Mouse (Mus musculus) layer of hippocampus, adult 9-10 months (tissue): ENCODE measurements around the gene Ppp1r1b.
"Not testable (repeated sequence)": the region's sequence is repeated elsewhere in the genome, so short reads cannot be mapped to it uniquely, and the experiment has no call there.

Source experiments
- DNase-seq: peaks from one replicate; pipeline ENCODE4 v3.0.0; 2022; ENCODE audit warnings: low spot score

Gene Ppp1r1b

DNA sequence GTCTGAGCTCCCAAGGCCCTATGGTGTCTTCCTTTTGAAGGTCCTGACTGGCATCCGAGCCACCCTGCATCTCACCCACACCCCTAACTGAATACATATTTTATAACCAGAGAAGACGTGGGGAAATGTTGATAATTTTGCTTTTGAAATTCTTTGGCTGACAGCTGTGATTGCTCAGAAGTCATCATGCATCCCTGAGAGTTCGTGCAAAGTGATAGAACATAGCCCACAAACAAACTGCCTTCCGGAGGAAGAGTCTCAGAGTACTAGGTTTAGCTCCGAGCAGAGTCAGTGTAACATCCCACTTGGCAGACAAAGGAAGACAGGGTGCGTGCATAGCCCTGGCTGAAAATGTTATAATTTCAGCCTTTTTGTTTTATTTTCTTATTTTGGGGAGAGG lies 25.0 kb downstream of the Ppp1r1b start:
- no peak for DNase-seq

DNA sequence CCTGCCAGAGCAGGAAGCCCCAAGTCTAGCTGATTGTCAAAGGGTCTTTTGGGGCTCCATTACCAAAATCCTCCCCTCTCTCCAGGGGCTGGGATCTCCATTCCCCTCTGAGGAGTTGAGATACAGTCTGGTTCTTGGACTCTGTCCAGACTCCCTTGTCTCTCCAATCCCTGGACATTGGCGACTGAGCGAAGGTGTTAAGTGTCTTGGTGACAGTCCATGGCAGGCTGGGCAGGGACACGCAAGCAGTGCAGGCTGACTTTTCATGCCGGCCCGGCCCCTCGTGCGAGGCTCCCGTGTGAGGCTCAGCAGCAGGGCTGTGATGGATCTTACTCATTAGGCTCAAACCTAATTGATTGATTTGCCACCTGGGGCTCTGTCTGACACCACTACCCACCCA lies 26.1 kb downstream of the Ppp1r1b start:
- no peak for DNase-seq

DNA sequence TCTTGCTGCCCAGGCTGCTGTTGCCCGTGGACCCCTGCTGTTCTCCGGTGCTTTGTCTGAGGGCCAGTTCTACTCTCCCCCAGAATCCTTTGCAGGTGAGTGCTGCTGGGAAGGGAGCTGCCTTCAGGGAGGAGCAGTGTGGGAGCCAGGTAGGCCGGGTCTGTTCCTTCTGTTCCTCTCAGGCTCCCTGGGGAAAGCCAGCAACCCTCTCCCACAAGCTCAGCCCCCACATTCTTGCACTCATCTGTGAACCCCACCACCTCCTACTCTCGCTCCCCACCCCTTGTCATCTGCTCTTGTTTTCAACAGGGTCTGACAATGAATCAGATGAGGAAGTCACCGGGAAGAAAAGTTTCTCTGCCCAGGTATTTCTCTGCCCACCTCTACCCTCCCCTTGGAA lies 28.6 kb downstream of the Ppp1r1b start:
- DNase-seq = no peak

DNA sequence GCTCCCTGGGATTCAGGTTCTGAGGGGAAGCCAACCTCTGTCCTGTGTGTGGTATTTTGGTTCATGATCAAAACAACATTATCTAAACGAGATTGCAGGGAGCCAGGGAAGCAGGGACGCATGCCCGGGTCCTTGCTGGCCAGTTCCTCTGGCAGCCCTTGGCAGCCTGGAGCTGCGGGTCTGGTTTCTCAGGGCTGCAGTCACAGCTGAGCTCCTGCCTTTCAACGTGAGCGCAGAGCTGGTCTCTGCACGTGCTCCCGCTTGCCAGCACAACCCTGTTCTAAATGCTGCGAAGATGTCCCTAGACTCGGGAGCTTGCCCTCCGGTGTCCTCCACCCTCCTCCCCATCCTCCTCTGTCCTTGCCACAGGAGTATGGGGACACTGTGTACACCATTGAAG lies 29.6 kb downstream of the Ppp1r1b start:
- DNase-seq = no peak

DNA sequence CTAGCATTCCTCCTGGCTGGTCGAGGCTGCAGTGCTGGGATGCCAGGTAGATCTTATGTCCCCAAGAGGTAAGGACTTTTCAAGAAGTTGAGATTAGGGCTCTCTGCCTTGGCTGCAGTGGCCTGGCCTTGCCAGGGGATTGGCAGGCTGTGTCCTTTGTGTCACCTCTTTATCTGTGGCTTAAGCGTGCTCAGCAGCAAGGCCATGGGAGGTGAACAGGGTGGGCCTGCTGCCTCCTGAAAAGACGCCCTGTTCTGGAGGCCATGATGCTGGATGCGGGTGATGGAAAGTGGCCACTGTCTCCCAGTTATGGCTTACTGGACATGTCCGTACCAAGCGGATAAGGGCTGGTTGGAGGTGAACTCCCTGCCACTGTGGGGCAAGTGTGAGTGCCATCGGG lies 31.2 kb downstream of the Ppp1r1b start:
- no peak for DNase-seq

DNA sequence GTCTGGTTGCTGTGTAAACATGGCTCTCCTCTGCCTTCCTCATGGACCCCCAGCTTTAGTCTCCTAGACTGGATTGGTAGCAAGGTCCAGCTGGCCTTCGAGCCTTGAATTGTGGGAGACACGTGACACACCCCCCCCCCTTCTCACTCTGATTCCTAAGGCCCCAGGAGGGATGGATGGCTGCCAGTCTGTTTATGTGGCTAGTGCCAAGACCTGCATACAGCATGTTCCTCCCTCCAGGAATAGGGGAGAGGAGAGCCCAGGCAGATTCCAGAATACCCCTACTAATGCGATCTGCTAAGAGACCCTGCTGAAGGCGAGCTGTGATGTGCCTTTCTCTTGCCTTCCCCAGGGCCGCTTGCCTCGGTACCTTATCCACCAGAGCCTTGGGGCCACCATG lies 31.9 kb downstream of the Ppp1r1b start:
- DNase-seq = no peak

DNA sequence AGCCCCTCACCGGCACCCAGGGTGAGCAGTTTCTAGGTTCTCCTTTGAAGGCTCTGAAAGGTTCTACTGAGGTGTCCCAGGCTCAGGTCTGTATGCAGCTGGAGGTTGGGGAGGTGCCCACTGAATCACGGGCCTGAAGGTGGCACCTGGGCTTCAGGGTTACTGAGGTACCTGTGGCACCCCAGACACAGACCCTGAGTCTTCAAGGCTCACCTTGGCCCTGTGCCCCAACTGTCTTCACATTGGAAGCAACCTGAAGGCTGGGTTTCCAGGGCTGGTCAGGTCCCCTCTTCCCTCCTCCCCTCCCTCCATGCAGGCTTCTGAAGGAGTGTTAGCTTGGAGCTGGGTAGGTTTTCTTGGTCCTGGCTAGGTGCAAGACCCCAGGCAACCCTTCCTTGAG lies 33.4 kb downstream of the Ppp1r1b start:
- no peak for DNase-seq

DNA sequence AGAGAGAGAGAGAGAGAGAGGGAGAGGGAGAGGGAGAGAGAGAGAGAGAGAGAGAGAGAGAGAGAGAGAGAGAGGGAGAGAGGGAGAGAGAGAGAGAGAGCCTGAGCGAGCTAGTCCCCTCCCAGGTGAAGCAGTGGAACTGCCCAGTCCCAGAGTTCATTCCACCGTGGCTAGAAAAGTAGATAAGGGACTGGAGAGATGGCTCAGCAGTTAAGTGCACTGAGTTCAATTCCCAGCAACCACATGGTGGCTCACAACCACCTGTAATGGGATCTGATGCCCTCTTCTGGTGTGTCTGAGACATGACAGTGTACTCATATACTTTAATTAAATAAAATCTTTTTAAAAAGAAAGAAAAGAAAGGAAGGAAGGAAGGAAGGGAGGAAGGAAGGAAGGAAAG lies 34.2 kb downstream of the Ppp1r1b start:
- not testable (repeated sequence) for DNase-seq

DNA sequence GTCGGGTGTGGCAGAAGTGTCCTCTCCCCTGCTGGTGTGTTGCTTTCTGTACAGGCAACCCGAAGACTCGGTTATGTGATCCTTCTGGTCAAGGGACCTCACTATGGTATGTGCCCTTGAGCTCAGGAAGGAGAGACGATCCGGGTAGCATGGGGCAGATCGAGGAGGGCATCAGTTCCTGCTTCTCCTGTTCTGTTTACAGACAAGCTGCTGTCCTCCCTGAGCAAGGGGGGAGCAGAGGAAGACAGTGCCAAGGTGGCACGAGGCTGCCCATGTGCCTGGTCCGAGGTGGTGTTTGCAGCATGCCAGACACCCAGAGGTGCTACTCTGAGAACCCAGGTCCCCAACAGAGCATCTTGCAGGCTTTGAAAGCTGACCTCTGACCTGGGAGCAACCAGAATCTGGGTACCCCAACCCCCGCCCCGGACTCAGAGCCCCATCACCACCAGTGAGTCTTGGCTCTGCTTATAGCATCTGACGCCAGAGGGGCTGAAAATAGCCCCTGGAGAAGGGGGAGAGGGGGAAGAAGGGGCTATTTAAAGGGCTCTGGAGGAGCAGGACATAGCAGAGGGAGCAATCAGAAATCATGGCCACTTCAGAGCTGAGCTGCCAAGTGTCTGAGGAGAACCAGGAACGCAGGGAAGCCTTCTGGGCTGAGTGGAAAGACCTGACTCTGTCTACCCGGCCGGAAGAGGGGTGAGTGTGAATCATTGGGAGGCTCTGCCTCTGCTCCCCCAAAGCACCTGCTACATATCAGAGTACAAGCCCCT lies 35.2 kb downstream of the Ppp1r1b start, which contains the start of gene Tcap:
Tcap (plus strand) TSS at position 551 of the 770 bp plus-strand sequence.
- no peak for DNase-seq

DNA sequence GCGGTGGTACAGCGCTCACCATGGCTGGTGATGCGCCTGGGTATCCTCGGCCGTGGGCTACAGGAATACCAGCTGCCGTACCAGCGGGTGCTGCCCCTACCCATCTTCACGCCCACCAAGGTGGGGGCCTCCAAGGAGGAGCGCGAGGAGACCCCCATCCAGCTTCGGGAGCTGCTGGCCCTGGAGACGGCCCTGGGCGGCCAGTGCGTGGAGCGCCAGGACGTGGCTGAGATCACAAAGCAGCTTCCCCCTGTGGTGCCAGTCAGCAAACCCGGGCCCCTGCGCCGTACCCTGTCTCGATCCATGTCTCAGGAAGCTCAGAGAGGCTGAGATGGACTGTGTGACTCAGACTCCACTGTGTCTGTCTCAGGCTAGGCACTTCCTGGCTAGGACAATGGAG lies 36.0 kb downstream of the Ppp1r1b start:
- no peak for DNase-seq

DNA sequence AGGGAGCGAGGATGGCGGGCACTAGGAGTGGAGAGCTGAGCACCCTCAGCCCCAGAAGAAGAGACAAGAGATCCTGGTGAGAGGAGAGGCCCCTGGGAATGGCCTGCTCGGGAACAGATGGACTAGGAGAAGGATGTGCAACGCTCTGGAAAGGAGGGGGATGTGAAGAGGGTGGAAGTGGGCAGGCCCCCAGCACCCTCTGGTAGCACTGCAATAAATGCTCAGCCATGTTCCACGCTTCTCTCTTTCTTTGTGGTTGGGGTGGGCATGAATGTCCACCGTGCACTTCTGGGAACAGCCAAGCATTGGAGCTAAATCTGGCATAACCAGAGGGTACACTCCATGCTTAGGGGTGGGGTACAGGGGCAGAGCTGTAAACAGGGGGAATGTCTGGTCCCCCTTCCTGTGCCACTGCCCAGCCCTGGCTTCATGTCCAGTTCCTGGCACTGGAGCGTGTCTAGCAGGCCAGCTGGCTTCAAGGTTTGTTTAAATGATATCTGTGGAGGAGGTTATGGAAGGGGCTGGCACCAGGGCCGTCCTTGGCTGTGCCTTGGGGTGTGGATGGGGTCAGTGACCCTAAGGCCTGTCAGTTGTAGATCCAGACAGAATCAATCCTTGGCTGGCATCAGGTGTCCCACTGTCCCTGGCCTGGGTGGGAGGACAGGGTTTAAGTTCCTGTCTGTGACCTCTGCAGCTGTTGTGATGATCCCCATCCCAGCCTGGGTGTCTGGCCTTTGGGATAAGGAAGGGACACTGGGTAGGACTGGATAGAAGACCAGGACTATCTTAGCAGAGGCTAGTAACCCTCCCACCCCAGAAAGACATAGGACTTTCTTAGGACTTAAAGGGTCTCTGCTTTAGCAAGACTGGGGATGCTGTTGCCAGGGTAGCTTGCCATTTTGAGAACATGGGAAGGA lies 36.8 kb downstream of the Ppp1r1b start:
- DNase-seq = no peak

DNA sequence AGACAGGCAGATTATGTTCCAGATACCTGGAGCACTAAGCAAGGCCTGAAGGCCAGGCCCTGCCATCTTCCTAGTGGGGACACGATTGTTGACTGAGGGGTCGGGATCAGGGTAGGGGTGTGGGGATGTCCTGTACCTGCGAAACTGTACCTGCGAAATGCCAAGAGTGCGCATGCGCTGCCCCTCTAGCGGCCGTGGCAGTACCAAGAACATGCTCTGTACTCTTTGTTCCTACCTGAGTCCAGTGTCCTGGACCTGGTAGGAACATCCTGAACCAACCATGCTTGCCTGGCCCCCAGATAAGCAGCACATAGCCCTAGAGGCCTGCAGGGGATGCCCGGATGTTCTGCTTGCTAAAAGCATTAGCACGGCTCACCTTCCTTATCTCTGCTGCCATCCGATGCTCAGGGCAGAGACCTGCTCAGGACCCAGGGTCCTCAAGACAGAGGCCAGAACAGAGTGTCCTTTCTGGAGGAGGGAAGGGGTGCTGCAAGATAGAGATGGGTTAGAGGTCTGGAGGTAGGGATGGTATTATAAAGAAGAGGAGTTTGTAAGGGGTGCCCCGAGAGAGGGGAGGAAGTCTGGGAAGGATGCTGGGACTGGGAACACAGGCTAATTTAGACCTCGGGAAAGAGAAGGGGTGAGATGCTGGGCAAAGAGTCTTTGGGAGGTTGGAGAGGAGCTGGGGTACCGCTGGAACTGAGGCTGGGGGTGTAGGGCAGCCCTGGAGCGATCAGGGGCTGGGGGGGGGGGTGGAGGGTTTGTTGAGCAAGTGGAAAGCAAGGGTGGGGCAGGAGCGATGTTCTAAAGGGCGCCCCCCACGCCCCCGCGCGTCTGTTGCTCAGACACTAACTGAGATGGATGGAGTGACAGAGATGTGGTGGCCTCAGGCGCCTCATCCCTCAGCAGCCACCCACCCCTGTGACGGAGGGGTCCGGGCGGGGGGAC lies 37.7 kb downstream of the Ppp1r1b start, which contains the start of gene Pnmt:
Pnmt (plus strand) TSS at position 813 of the 948 bp plus-strand sequence.
- no peak for DNase-seq

DNA sequence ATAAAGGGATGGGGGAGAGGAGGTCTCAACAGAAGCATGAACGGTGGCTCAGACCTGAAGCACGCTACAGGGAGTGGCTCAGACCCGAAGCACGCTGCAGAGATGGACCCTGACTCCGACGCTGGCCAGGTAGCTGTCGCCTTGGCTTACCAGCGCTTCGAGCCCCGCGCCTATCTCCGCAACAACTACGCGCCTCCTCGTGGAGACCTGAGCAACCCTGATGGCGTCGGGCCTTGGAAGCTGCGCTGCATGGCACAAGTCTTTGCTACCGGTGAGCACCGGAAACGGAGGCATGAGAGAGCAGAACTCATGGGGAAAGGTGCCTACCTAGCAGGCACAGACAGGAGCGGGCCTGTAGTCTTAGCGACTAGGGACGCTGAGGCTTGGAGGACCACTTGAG lies 38.4 kb downstream of the Ppp1r1b start:
- DNase-seq = no peak

DNA sequence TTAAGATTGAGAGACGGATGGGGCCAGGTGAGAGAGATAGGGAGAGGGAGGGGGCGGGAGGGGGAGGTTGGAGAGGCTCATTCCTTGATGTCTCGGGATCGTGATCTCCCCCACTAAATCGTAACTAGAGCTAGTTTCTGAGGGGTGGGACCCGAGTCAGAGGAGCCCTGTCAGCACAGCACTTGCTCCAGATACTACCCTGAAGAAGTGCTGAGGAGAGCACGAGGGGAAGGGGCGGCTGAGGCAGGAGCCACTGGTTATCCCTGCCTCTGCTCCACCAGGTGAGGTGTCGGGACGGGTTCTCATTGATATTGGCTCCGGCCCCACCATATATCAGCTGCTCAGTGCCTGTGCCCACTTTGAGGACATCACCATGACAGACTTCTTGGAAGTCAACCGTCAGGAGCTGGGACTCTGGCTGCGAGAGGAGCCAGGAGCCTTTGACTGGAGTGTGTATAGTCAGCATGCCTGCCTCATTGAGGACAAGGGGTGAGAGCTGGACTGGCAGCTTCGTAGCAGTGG lies 38.9 kb downstream of the Ppp1r1b start:
- DNase-seq = no peak

DNA sequence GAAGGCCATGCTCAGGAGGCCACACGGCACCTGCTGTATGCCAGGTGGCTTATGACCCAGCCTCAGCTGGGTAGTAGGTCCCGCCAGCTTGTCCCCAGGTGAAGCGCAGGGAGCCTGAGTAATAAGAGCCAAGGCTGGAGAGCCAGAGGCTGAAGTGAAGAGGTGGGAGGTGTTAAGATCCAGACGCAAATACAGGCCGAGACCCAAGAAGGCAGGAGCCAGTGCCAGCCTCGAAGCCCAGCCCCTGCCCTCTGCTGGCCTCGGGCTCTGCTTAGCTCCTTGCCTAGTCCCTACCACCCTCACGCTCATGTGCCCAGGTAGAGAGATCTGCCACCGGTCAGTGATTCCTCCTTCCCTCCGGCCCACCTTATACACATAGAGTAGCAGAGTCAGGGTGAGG lies 40.1 kb downstream of the Ppp1r1b start:
- no peak for DNase-seq

DNA sequence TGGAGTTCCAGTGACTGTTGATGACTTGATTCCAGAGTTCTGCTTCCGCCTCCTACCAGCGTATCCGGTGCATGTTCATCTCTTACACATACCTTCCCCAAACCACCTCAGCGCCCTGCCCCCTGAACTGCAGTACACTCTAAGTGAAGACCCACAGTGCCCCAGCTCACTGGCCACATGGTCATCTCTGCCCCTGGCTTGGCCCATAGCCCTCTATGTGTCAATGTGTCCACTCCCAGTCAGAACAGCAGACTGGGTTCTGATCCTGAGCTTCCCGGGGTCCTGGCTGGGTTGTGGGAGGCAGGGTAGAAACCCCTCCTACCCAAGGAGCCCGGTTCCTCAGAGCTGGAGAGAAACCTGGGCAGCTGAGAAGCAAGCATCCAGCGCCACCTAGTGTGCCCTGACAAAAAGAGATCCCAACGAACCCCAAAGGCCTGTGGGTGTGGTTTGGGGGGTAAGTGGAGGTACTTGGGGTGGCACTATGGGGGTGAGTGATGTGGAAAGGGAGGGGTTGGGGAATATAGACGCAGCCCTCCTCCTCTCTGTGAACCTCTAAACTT lies 41.1 kb downstream of the Ppp1r1b start:
- no peak for DNase-seq

DNA sequence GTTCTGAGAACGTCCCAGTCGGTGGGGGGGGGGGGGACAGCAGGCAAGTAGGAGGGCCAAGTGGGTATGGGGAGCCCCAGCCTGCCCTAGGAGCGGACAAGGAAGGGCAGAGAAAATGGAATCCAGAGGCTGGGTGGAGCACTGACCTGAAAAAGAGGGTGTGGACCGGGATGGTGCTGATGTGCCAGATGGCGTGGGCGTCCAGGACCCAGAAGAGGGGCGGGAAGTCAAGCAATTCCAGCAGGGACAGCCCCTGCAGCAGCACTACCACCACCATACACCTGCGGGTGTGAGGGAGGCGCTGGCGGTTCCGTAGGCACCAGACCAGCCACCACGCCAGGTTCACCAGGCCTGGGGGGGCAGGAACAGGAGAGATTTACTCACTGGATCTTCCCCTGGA lies 41.9 kb downstream of the Ppp1r1b start:
- no peak for DNase-seq

DNA sequence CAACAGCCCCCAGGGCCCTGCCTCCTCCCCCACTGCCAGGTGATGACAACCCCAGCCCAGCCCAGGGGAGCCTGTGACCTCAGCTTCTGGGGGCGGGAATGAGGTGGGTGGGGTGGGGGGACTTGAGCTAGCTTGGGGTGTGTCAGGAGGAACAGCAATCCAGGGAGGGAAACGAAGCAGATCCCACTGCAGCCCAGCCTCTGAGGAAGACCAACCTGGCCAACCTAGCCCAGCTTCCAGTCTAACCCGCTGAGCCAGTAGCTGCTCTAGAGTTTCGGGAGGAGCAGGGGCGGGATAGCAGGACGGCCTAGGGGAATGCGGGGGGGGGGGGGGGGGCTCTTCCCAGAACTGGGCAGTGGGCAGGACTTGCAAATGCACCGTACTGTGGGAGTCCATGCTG lies 43.8 kb downstream of the Ppp1r1b start:
- DNase-seq = no peak

DNA sequence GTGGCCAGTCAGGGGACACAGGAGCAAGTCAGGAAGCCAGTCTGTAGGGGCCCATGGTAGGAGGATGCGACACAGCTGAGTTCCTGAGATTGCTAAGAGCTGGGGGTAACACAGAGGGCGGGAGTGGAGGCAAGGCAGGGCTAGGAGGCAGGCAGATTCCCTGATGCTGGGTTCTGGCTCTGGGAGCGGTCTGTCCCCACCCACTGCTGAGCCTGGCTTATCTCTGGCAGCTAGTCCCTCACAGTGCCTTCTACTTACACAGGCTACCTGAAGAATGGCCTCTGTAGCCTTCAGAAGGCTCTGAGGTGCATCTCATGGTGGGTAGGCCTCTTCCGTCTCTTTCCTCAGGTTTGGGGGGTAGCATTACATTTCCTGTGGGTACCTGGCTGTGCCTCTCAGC lies 44.4 kb downstream of the Ppp1r1b start:
- no peak for DNase-seq

DNA sequence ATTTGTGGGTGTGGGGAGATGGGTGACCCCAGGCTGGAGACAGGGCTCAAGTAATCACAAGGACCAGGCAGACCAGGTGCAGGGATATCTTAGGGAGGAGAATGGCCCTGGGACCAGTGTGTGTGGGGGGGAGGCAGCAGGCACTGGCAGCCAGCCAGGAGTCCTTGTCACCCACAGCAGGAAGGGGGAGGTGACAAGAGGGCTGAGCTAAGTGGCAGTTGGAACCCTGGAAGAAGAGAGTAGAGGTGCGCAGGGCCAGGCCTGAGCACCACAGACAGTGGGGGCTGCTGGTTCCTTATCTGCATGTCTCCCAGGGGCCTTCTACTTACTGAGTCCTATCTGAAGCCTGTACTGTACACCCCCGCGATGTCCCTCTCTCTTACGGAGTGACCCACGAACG lies 45.1 kb downstream of the Ppp1r1b start:
- DNase-seq = no peak

DNA sequence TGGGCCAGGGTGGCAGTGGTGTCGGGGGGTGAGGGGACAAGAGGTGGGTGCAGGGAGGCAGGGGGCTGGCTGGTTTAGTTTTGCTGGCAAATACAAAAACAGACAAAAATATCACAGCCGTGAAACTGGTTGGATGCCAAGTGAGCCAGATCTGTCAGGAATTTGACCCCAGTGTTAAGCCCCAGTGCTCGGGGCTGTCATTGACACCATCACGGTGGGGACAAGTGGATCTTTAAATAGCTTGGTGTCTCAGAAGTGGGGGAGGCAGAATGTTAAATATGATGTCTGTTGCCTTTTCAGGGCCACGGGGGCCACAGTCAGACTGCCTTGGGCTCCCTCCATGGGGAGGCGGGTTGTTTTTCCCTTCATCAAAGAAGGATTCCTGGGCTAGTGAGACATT lies 46.1 kb downstream of the Ppp1r1b start:
- DNase-seq = no peak

DNA sequence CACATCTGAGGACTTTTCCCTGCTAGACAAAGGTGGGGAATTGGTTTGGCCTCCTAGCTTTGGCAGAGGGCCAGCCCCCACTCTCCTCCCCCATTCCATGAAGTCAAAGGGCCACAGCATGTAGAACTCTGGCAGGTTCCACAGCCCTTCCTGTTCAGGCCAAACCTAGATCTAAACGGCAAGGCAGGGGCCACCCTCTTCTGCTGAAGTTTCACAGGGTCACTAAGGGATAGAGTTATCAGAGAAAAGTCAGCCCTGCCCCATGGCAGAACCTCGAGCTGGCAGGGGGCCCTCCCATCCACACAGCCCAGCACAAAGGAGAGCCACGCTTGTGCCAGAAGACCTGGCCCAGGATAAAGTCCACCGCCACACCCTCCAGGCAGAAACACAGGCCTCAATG lies 46.8 kb downstream of the Ppp1r1b start:
- no peak for DNase-seq
